Mouse (Mus musculus) hindbrain, embryonic 13.5 days (tissue): ENCODE results near the gene Bpifb2. TPM values are rescaled to one million over a fixed set of nuclear protein-coding genes. Genes with fewer than 3 reads are reported as not detected.
"Not testable (repeated sequence)": the region's sequence is repeated elsewhere in the genome, so short reads cannot be mapped to it uniquely, and the experiment has no call there.

Experiments
- ATAC-seq: fragments of 200-750 bp; cut with Nextera tagmentation; 2 replicates; pipeline ENCODE4 v1.8.0; 2017; ENCODE audit warnings: moderate TSS enrichment; ENCODE audit not compliant: low FRiP score
- H3K27ac ChIP-seq: fragments of 300-500 bp; sonication (generic); 2 replicates; pipeline ENCODE4 v1.5.1; 2015; ENCODE audit warnings: inconsistent platforms, mild to moderate bottlenecking, moderate library complexity
- H3K27me3 ChIP-seq: fragments of 300-500 bp; sonication (generic); 2 replicates; pipeline ENCODE4 v1.6.1; 2015; ENCODE audit warnings: mild to moderate bottlenecking, inconsistent platforms
- H3K36me3 ChIP-seq: fragments of 300-500 bp; sonication (generic); 2 replicates; pipeline ENCODE4 v1.6.1; 2015; ENCODE audit warnings: mild to moderate bottlenecking, inconsistent platforms
- H3K4me1 ChIP-seq: fragments of 300-500 bp; sonication (generic); replicated peaks from 2 replicates; pipeline ENCODE4 v1.6.1; 2015; ENCODE audit warnings: inconsistent platforms
- H3K4me2 ChIP-seq: fragments of 300-500 bp; sonication (generic); 2 replicates; pipeline ENCODE4 v1.6.1; 2015; ENCODE audit warnings: inconsistent platforms, mild to moderate bottlenecking, moderate library complexity
- H3K4me3 ChIP-seq: fragments of 300-500 bp; sonication (generic); 2 replicates; pipeline ENCODE4 v1.5.1; 2015; ENCODE audit warnings: mild to moderate bottlenecking, inconsistent platforms
- H3K9ac ChIP-seq: fragments of 300-500 bp; sonication (generic); 2 replicates; pipeline ENCODE4 v1.6.1; 2015; ENCODE audit warnings: mild to moderate bottlenecking, inconsistent platforms
- H3K9me3 ChIP-seq: fragments of 300-500 bp; sonication (generic); 2 replicates; pipeline ENCODE4 v1.6.1; 2016; ENCODE audit warnings: inconsistent platforms
- WGBS: fragments of 180-500 bp; shearing (Covaris S2); methylation state at CpG from one replicate; pipeline ENCODE4 v1.1.7; 2015; 5-methylcytosine and 5-hydroxymethylcytosine counted together
- polyA plus RNA-seq: library from polyadenylated mRNA; unstranded; fragments of >200 nt; fragmentation: Nextera tagmentation; extraction: Ambion mirVana; gene quantifications from 2 replicates; pipeline ENCODE4 v1.2.1, GENCODE M21; 2015

The Bpifb2 gene
- not detected in 2 replicates for polyA plus RNA-seq

GRCm38 (mm10) chr2:153874745-153875144 lies at the start of gene Bpifb2:
Gene Bpifb2 (plus strand): TSS chr2:153875045.
- WGBS: 68% methylated on average over 9 of the region's 9 CpGs
- Histone ChIP-seq H3K4me1 (0 out of 2 replicates have a peak, but pooled peaks cover 3% of the 10 kb centered on the region), H3K9ac (no peak within 1 kb of the TSS)

DNA sequence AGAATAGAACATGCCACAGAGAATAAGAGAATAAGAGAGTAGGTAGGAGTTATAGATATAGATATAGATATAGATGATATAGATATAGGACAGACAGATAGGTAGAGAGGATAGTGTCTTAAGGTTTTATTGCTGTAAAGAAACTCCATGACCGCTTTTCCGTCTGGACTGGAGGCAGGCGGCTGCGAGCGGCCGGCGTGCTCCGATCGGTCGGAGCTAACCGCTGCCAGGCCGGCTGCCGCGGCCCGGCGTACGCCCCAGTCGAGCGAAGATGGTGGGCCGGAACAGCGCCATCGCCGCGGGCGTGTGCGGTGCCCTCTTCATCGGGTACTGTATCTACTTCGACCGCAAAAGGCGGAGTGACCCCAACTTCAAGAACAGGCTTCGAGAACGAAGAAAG lies 48.9 kb upstream of the Bpifb2 start:
- not testable (repeated sequence) for H3K36me3 ChIP-seq, ATAC-seq
- 61% methylated on average over 32 of the region's 32 CpGs for WGBS

More at GRCm38 (mm10) chr2:153874745-153875144, at the start of gene Bpifb2:
- ATAC-seq: no peak
- Histone ChIP-seq H3K4me3 (no peak within 1 kb of the TSS), H3K27ac (no peak within 1 kb of the TSS), H3K4me2 (no peak within 1 kb of the TSS), H3K36me3 (no peaks in the 10 kb centered on the region), H3K9me3 (no peaks in the 10 kb centered on the region), H3K27me3 (no peaks in the 10 kb centered on the region)

GRCm38 (mm10) chr2:153827171-153827830 lies 47.5 kb upstream of the Bpifb2 start:
- H3K36me3 ChIP-seq: no peaks in the 10 kb centered on the region
- no peak for ATAC-seq
- no peaks in the 10 kb centered on the region for H3K9me3 ChIP-seq
- no peak overlapping the region for H3K4me2 ChIP-seq
- H3K27ac ChIP-seq: no peak overlapping the region
- no peaks in the 10 kb centered on the region for H3K27me3 ChIP-seq
- H3K4me1 ChIP-seq: peaks cover 6% of the 10 kb centered on the region; the same call in 1 of the 2 replicates
- 80% methylated on average over 8 of the region's 8 CpGs for WGBS
- no peak overlapping the region for H3K9ac ChIP-seq
- H3K4me3 ChIP-seq: no peak overlapping the region

More for the DNA sequence above, 48.9 kb upstream of the Bpifb2 start:
- H3K4me3 ChIP-seq, H3K4me1 ChIP-seq, H3K27me3 ChIP-seq, H3K27ac ChIP-seq, H3K9ac ChIP-seq, H3K9me3 ChIP-seq, H3K4me2 ChIP-seq: not testable (repeated sequence)

DNA sequence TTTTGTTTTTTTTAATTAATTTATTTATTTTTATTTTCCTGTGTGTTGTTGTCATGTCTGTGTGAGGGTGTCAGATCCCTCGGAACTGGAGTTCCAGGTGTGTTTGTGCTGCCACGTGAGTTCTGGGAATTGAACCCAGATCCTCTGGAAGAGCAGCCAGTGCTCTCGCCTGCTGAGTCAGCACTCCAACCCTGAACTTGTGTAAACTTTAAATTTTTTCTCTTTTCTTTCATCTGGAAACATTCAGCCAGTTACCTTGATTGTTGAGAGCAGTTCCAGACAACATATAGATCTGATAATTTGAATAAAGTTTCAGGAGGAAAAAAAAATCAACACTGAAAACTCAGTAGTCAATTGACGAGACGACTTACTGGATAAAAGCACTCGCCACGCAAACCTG lies 46.1 kb upstream of the Bpifb2 start:
- no peak overlapping the region for H3K4me2 ChIP-seq
- H3K4me3 ChIP-seq: no peak overlapping the region
- peaks cover 6% of the 10 kb centered on the region; the same call in 1 of the 2 replicates for H3K4me1 ChIP-seq
- whole genome bisulfite sequencing: 87% methylated on average over 7 of the region's 7 CpGs
- ATAC-seq: no peak
- no peak overlapping the region for H3K27ac ChIP-seq
- no peaks in the 10 kb centered on the region for H3K36me3 ChIP-seq
- H3K9me3 ChIP-seq: no peaks in the 10 kb centered on the region
- no peaks in the 10 kb centered on the region for H3K27me3 ChIP-seq
- H3K9ac ChIP-seq: no peak overlapping the region

DNA sequence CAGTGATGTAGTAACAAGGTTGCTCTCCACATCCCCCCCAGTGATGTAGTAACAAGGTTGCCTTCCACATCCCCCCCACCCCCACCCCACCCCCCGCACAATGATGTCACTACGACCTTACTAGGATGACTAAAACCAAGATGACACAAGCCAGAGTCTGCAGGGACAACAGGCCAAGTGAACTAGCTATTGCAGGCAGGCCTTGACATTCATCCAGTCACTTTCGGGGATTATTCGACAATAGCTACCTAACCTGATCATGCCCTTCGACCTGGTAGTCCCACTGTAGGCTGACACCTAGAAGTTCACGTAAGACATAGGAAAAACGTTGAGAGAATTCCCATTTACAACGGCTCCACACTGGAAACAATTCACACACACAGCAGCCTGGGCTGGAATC lies 41.6 kb upstream of the Bpifb2 start:
- Histone ChIP-seq H3K27ac (no peak overlapping the region), H3K4me2 (no peak overlapping the region), H3K4me3 (no peak overlapping the region), H3K36me3 (no peaks in the 10 kb centered on the region), H3K4me1 (no peaks in the 10 kb centered on the region), H3K9ac (no peak overlapping the region), H3K9me3 (no peaks in the 10 kb centered on the region), H3K27me3 (no peaks in the 10 kb centered on the region)
- no peak for ATAC-seq
- WGBS: 92% methylated on average over 8 of the region's 8 CpGs

GRCm38 (mm10) chr2:153842854-153843253 lies 32.0 kb upstream of the Bpifb2 start:
- no peak overlapping the region for H3K4me2 ChIP-seq
- WGBS: 92% methylated on average over 8 of the region's 8 CpGs
- no peak for ATAC-seq

GRCm38 (mm10) chr2:153848389-153848788 lies 26.5 kb upstream of the Bpifb2 start:
- Histone ChIP-seq H3K27me3 (no peaks in the 10 kb centered on the region), H3K4me1 (no peaks in the 10 kb centered on the region), H3K9ac (no peak overlapping the region), H3K4me3 (no peak overlapping the region), H3K27ac (no peak overlapping the region), H3K9me3 (no peaks in the 10 kb centered on the region), H3K4me2 (no peak overlapping the region), H3K36me3 (no peaks in the 10 kb centered on the region)
- ATAC-seq: no peak
- WGBS: 79% methylated on average over 3 of the region's 3 CpGs

More at GRCm38 (mm10) chr2:153842854-153843253, 32.0 kb upstream of the Bpifb2 start:
- Histone ChIP-seq H3K36me3 (no peaks in the 10 kb centered on the region), H3K27me3 (no peaks in the 10 kb centered on the region), H3K27ac (no peak overlapping the region), H3K4me1 (no peaks in the 10 kb centered on the region), H3K9ac (no peak overlapping the region), H3K9me3 (no peaks in the 10 kb centered on the region), H3K4me3 (no peak overlapping the region)

GRCm38 (mm10) chr2:153850351-153851029 lies 24.4 kb upstream of the Bpifb2 start:
- Histone ChIP-seq H3K27ac (no peak overlapping the region), H3K4me3 (no peak overlapping the region), H3K36me3 (no peaks in the 10 kb centered on the region), H3K9me3 (no peaks in the 10 kb centered on the region), H3K27me3 (no peaks in the 10 kb centered on the region), H3K4me1 (no peaks in the 10 kb centered on the region), H3K4me2 (no peak overlapping the region), H3K9ac (no peak overlapping the region)
- WGBS: 83% methylated on average over 6 of the region's 6 CpGs
- no peak for ATAC-seq

DNA sequence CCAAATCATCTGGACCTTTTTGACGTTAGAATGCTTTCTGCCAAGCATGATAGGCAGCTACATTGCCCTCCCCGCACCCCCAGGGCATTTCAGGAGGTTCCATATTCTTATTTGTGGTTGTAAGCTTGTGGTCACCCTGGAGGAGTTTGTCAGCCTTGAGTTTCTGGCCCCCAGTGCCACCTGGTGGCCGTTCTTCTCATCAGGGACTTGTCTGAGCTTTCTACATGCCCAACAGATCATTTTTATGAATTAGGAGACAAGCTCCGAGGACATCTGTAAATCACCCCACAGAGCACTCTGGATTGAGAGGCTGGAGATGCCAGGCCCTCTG lies 23.9 kb upstream of the Bpifb2 start:
- WGBS: 58% methylated on average over 4 of the region's 4 CpGs
- no peaks in the 10 kb centered on the region for H3K9me3 ChIP-seq
- ATAC-seq: no peak
- no peak overlapping the region for H3K4me3 ChIP-seq
- H3K9ac ChIP-seq: no peak overlapping the region
- H3K4me1 ChIP-seq: no peaks in the 10 kb centered on the region
- H3K27ac ChIP-seq: no peak overlapping the region
- no peak overlapping the region for H3K4me2 ChIP-seq
- no peaks in the 10 kb centered on the region for H3K36me3 ChIP-seq
- no peaks in the 10 kb centered on the region for H3K27me3 ChIP-seq

DNA sequence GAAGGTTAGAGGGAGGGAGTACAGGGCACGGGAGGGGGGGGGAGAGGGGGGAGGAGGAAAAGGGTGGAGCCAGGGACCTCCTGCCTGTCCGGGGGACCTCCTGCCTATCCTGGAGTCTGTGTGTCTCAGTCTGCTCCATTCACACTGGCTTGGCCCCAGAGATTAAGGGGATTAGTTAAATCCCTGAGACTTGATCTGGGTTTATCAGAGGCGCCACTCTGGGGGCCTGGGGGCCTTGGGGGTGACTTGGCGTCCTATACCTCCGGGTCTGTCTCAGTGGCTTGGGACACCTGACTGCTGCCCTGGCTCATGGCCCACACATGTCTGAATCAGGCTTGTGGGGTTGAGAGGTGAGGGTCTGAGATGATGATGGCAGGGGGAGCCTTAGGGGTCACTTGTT lies 21.3 kb upstream of the Bpifb2 start:
- H3K4me3 ChIP-seq: no peak overlapping the region
- H3K9me3 ChIP-seq: no peaks in the 10 kb centered on the region
- H3K4me1 ChIP-seq: no peaks in the 10 kb centered on the region
- H3K27me3 ChIP-seq: no peaks in the 10 kb centered on the region
- 33% methylated on average over 5 of the region's 5 CpGs for WGBS
- no peak overlapping the region for H3K27ac ChIP-seq
- H3K9ac ChIP-seq: no peak overlapping the region
- ATAC-seq: no peak
- no peaks in the 10 kb centered on the region for H3K36me3 ChIP-seq
- no peak overlapping the region for H3K4me2 ChIP-seq

DNA sequence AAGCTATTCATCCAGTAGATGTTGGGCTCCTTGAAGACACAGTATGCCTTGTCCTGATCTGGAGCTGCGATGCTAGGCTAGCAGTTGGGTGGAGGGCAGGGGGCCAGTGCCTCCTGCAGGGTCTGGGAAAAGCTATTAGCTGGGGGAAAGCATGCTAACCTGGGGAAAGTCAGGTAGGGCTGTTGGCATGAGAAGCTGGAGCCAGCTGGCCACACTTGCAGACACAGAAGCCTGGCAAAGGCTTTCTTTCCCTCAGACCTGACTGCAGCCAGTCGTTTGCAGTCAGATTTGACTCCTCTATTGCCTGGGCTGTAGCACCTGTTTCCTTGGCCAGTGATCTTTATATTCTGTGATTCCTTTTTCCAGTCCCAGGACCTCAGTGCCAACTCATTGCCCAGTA lies 15.3 kb upstream of the Bpifb2 start:
- Histone ChIP-seq H3K27me3 (no peaks in the 10 kb centered on the region), H3K9ac (no peak overlapping the region), H3K4me2 (no peak overlapping the region), H3K36me3 (no peaks in the 10 kb centered on the region), H3K4me3 (no peak overlapping the region), H3K27ac (no peak overlapping the region), H3K9me3 (no peaks in the 10 kb centered on the region), H3K4me1 (no peaks in the 10 kb centered on the region)
- WGBS: 82% methylated on average over 2 of the region's 2 CpGs
- no peak for ATAC-seq

- H3K4me2 ChIP-seq: no peak overlapping the region
- no peaks in the 10 kb centered on the region for H3K9me3 ChIP-seq
- H3K36me3 ChIP-seq: no peaks in the 10 kb centered on the region
- no peak overlapping the region for H3K27ac ChIP-seq
- H3K27me3 ChIP-seq: no peaks in the 10 kb centered on the region
- 92% methylated on average over 11 of the region's 11 CpGs for WGBS
- no peak overlapping the region for H3K4me3 ChIP-seq
- ATAC-seq: no peak
- no peak overlapping the region for H3K9ac ChIP-seq
- no peaks in the 10 kb centered on the region for H3K4me1 ChIP-seq
These were observed 14.5 kb upstream of the Bpifb2 start for GRCm38 (mm10) chr2:153860315-153860714.

- no peak for ATAC-seq
- H3K4me2 ChIP-seq: no peak overlapping the region
- 76% methylated on average over 3 of the region's 3 CpGs for WGBS
These were observed 14.1 kb upstream of the Bpifb2 start for GRCm38 (mm10) chr2:153860715-153861114.

More at GRCm38 (mm10) chr2:153860715-153861114, 14.1 kb upstream of the Bpifb2 start:
- no peak overlapping the region for H3K4me3 ChIP-seq
- H3K27me3 ChIP-seq: no peaks in the 10 kb centered on the region
- no peaks in the 10 kb centered on the region for H3K36me3 ChIP-seq
- no peaks in the 10 kb centered on the region for H3K9me3 ChIP-seq
- H3K9ac ChIP-seq: no peak overlapping the region
- H3K4me1 ChIP-seq: no peaks in the 10 kb centered on the region
- no peak overlapping the region for H3K27ac ChIP-seq
